ENCODE assay signal across 9 mouse cellular contexts in genomic region chr2:73484561-73485235, GRCm38 (mm10). TPM values are rescaled to one million over a fixed set of nuclear protein-coding genes. Genes with fewer than 3 reads are reported as not detected.
DNase-seq lines count a peak whose midpoint lies in the region; ATAC-seq and TF ChIP-seq lines count a peak whose summit lies in the region.
"Had no signal": no experiment of that assay in that cellular context is flagged by ENCODE, and none has a peak within 500 bp of the region (broad histone marks: within the 10 kb centered on the region; RNA-seq: fewer than 3 reads in every experiment).

No protein-coding gene starts in this region.

- H3K27me3 ChIP-seq in heart, embryonic 10.5 days (ENCODE audit: insufficient read depth, poor library complexity, severe bottlenecking) = no peaks in the 10 kb centered on the region
- H3K27me3 ChIP-seq in CH12.LX (replicated peaks) = no peaks in the 10 kb centered on the region
- H3K27me3 ChIP-seq in erythroblast, embryonic 14.5 days (ENCODE audit: control insufficient read depth) = no peaks in the 10 kb centered on the region
- H3K27me3 ChIP-seq in liver, embryonic 16.5 days (ENCODE audit: control insufficient read depth, insufficient read depth, low read depth, low read length) = no peaks in the 10 kb centered on the region

- no peak for TF ChIP-seq POLR2A in CH12.LX (IDR thresholded peaks at IDR 0.05; ENCODE audit: low read depth, low read length)

- peak; percentile 20; the same call in 1 of the 2 replicates for ATAC-seq in liver, embryonic 16.5 days (ENCODE audit: low read depth)

- dilution Hi-C loops in CH12.LX (cut with MboI; ENCODE audit: extremely low pct_ligation_motif_present, extremely low pct_unique_long_range_greater_than_20kb, low sequenced_read_pairs) = no loop called here

- H3K4me2 ChIP-seq in CH12.LX (ENCODE audit: insufficient read depth, low read depth, poor library complexity, severe bottlenecking) = peak overlapping the region; percentile 90
- peak overlapping the region; percentile 82 for H3K4me2 ChIP-seq in liver, embryonic 16.5 days (ENCODE audit: low read depth, low read length)

- 0 out of 2 replicates have a peak, but pooled peaks cover 4% of the 10 kb centered on the region for H3K36me3 ChIP-seq in heart, embryonic 10.5 days
- peaks cover 13 to 42% of the 10 kb centered on the region in 2 experiments for H3K36me3 ChIP-seq in CH12.LX (replicated peaks in 1 of 2; ENCODE audit: control insufficient read depth in 1 of 2, insufficient read depth in 1 of 2, low read length in 1 of 2)
- H3K36me3 ChIP-seq in erythroblast, embryonic 14.5 days (ENCODE audit: control insufficient read depth) = no peaks in the 10 kb centered on the region; the same call in 1 of the 2 replicates
- no peaks in the 10 kb centered on the region for H3K36me3 ChIP-seq in liver, embryonic 16.5 days (ENCODE audit: control insufficient read depth, insufficient read depth)
- H3K36me3 ChIP-seq: G1E had no signal

- H3K9me3 ChIP-seq in heart, embryonic 10.5 days = no peaks in the 10 kb centered on the region
- peaks cover 7% of the 10 kb centered on the region for H3K9me3 ChIP-seq in CH12.LX (replicated peaks; ENCODE audit: low read length)
- no peaks in the 10 kb centered on the region for H3K9me3 ChIP-seq in erythroblast, embryonic 14.5 days (ENCODE audit: control insufficient read depth, low read length)
- no peaks in the 10 kb centered on the region for H3K9me3 ChIP-seq in liver, embryonic 16.5 days (replicated peaks; ENCODE audit: control insufficient read depth, low read length)
- H3K9me3 ChIP-seq: G1E had no signal

- H3K79me2 ChIP-seq in CH12.LX (replicated peaks; ENCODE audit: control insufficient read depth, extremely low read depth, insufficient read depth, poor library complexity, severe bottlenecking) = peaks cover 50% of the 10 kb centered on the region

- no peak for TF ChIP-seq RAD21 in CH12.LX (IDR thresholded peaks at IDR 0.05; ENCODE audit: low read depth, low read length)

- H3K4me1 ChIP-seq in heart, embryonic 10.5 days = peaks cover 23% of the 10 kb centered on the region
- H3K4me1 ChIP-seq in CH12.LX (ENCODE audit: control insufficient read depth in 1 of 2, insufficient read depth in 2 of 2) = peaks cover 18 to 42% of the 10 kb centered on the region in 2 experiments
- peaks cover 32% of the 10 kb centered on the region for H3K4me1 ChIP-seq in erythroblast, embryonic 14.5 days (ENCODE audit: control insufficient read depth)
- peaks cover 25% of the 10 kb centered on the region for H3K4me1 ChIP-seq in liver, embryonic 16.5 days (ENCODE audit: control insufficient read depth, low read depth, low read length)

- TF ChIP-seq EP300 in CH12.LX (IDR thresholded peaks at IDR 0.05; ENCODE audit: low read length) = no peak

- H3K27ac ChIP-seq in heart, embryonic 10.5 days = peak overlapping the region; percentile 85
- peak overlapping the region; percentile 92 for H3K27ac ChIP-seq in CH12.LX (ENCODE audit: insufficient read depth, low read depth)
- H3K27ac ChIP-seq in liver, embryonic 16.5 days (ENCODE audit: low read length) = peak overlapping the region; percentile 85

- TF ChIP-seq CTCF in CH12.LX (conservative IDR thresholded peaks at IDR 0.05 in 1 of 2, IDR thresholded peaks at IDR 0.05 in 1 of 2; ENCODE audit: low read depth in 2 of 2, low read length in 2 of 2) = no peak

- peak overlapping the region; percentile 36 for H3K4me3 ChIP-seq in heart, embryonic 10.5 days
- H3K4me3 ChIP-seq in CH12.LX (replicated peaks in 1 of 3; ENCODE audit: low read depth in 2 of 3, low read length in 2 of 3, poor library complexity in 1 of 3) = peak overlapping the region; percentile 68 to 90 (median 84)
- peak overlapping the region; percentile 71 for H3K4me3 ChIP-seq in erythroblast, embryonic 14.5 days (replicated peaks)
- peak overlapping the region; percentile 67 for H3K4me3 ChIP-seq in liver, embryonic 16.5 days (ENCODE audit: low read depth, low read length)

- H3K9ac ChIP-seq in CH12.LX (ENCODE audit: insufficient read depth, low read depth) = peak overlapping the region; percentile 86
- H3K9ac ChIP-seq in liver, embryonic 16.5 days (ENCODE audit: low read depth, low read length) = peak overlapping the region; percentile 75

- in situ Hi-C loops in CH12.LX (cut with MboI; ENCODE audit: low pct_ligation_motif_present, low pct_unique_long_range_greater_than_20kb, low sequenced_read_pairs) = loop anchor here (5.0 kb wide), 1 partner anchor 78 kb away; no protein-coding TSS in a partner anchor

- WGBS in heart, embryonic 10.5 days = 47% methylated on average over 15 of the region's 15 CpGs
- WGBS in liver, embryonic 16.5 days (ENCODE audit: insufficient replicate concordance) = 7% methylated on average over 15 of the region's 15 CpGs

- no peak for DNase-seq in heart, embryonic 10.5 days (ENCODE audit: low spot score)
- no peak for DNase-seq in heart, adult 11 months
- DNase-seq in CH12.LX (ENCODE audit: extremely low read depth) = no peak
- no peak for DNase-seq in adrenal gland, postnatal 14 days
- DNase-seq in spleen, adult 18-20 months = no peak
- no peak for DNase-seq in gastrocnemius, adult 8-10 months (ENCODE audit: low spot score in 2 of 2)

TF ChIP-seq in CH12.LX, 34 proteins besides CTCF, POLR2A, EP300 and RAD21:
- TF ChIP-seq CHD1 (IDR thresholded peaks at IDR 0.05; ENCODE audit: low read depth, low read length) = 0 out of 2 replicates have a peak, but pooled peaks have one; percentile 12
- TF ChIP-seq USF2 (conservative IDR thresholded peaks at IDR 0.05; ENCODE audit: low read depth, low read length) = no peak

RNA-seq across cellular contexts. Expression of gene Wipf1, which starts 44.8 kb away (rescaled TPM):
- 6.8 and 7.8 TPM in 2 replicates for polyA plus RNA-seq in heart, embryonic 10.5 days (2016; fragmentation: Nextera tagmentation; extraction: Ambion mirVana)
- 18.3 and 19.2 TPM in 2 replicates for total RNA-seq in CH12.LX (2012; rRNA removed)
- total RNA-seq in CH12.LX (2014; rRNA removed) = 18.8 and 21.8 TPM in 2 replicates
- polyA plus RNA-seq in CH12.LX (2012; ENCODE audit: insufficient read length, low read depth) = 88.7 and 95.0 TPM in 2 replicates
- polyA plus RNA-seq in erythroblast, embryonic 14.5 days (2012) = 1.1 and 1.7 TPM in 2 replicates
- 3.2 and 4.1 TPM in 2 replicates for polyA plus RNA-seq in liver, embryonic 16.5 days (2015; fragmentation: Nextera tagmentation; extraction: Ambion mirVana)
- 21.6 and 29.3 TPM in 2 replicates for total RNA-seq in adrenal gland, postnatal 14 days (2021)
- total RNA-seq in gastrocnemius, adult 8-10 months (2022) = 10 to 100 TPM in 1 of 4 experiments, 1 to 10 TPM in 3; 4.5 to 10.1 (median 6.6) TPM

Comparison
In these comparisons a context has a peak if more than half of its experiments do, and no peak if none do; other contexts are left out.
1. RNA of gene Wipf1, which starts 44.8 kb away (polyA plus RNA-seq): 88.7 to 95.0 TPM in CH12.LX; 6.8 to 7.8 TPM in heart, embryonic 10.5 days, 3.2 to 4.1 TPM in liver, embryonic 16.5 days and 1.1 to 1.7 TPM in erythroblast, embryonic 14.5 days; every median in the first group is over 10 times any median in the second.
2. Peak in every context shown above with its lines, with median percentiles within 50 percentile points of each other: H3K27ac ChIP-seq and H3K4me3 ChIP-seq.